Mouse (Mus musculus) spleen, adult 12 weeks (tissue): ENCODE data around the gene Fmnl2.

Experiments used
- DNase-seq: peaks from one replicate; pipeline ENCODE4 v3.0.0; 2022; ENCODE audit warnings: low spot score

Gene Fmnl2

DNA sequence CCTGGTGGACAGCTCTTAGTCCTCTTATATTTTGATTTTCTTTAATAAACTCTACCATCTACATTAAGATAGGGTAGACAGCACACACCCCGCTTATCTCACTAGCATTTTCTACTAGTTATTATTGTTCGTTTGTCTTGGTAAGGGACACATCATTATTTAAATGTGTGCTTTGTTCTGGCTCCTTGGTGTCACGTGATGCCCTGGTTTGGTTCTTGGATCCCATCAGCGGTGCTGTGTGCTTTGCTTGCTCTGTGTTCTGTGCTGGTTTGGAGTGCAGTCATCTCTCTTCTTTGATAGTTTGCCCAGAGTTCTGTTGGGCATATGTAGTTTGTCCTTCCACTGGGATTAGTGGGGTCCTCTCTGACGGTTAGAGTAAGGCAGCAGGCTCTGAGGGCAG is 57.9 kb downstream of the Fmnl2 start:
- no peak for DNase-seq

GRCm38 (mm10) chr2:52918094-52918493 is 60.4 kb downstream of the Fmnl2 start:
- DNase-seq: no peak

DNA sequence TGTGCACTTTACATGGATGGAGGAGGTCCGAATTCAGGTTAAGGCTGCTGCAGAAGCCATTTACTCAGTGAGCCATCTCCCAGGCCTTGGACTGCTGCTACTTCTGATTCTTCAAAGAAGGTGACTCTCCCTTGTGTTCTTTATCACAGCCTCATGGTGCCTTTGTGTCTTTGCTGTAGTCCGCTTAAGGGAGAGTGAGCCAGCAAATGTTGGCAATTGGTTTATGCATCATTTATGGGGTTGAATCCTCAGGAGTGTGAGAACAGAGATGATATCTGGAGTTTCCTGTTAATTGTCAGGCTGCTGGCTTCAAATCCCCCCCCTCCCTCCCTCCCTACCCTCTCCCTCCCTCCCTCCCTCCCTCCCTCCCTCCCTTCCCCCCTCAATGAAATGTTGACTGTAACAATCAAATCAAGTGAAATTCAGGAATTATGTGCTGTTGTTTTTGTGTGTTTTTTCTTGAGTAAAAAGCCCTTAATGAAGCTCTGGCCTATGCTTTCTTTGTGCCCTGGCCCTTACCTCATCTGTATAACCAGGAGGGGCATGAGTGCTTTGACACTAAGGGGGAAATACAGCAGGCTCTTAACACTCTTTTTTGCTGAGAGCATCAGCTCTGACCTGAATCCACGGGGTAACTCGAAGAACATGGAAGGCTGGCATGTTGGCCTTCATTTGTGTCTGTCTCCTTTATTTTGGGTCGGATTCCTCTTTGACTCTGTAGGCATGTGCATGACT is 63.2 kb downstream of the Fmnl2 start:
- no peak for DNase-seq

- no peak for DNase-seq
These were observed 67.4 kb downstream of the Fmnl2 start for GRCm38 (mm10) chr2:52925062-52925461.

DNA sequence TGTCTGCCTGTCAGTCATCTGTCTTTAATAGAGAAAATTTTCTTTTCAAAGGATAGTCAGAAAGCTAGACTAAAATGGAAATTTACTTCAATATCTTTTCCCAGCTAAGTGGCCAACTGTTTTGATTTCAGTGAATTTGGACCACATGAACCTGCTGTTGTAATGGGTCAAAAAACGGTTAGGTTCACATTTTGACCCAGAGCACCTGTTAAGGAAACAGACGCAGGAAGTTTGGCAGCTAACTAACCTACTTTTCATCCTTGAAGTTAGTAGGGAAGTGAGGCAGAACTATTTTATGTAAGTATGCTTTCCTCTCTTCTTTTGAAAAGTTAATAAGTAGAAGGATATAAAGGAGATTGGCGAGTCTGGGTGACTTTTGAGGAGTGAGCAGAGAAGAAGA is 69.7 kb downstream of the Fmnl2 start:
- DNase-seq: no peak

DNA sequence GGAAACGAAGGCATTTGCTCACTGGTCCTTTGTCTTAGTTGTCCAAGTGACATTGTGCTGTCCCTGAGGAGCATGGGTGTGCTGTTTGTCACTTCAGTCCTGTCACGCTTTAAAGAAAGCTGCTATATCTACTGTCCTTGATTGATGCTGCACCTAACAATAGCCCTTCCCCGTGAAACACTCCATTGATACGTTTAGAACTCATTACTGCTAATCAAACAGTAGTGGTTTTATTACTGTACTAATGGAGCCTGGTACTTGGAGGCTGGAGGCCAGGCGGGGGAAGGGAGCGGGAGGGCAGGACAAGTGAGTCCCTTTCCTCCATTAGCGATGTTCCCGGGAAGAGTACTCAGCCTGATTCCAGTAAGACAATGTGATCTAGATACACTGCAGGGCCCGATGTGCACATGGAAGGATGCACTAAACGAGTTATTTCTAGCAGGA is 70.2 kb downstream of the Fmnl2 start:
- DNase-seq: no peak

- no peak for DNase-seq
These were observed 70.7 kb downstream of the Fmnl2 start for GRCm38 (mm10) chr2:52928401-52928800.

- DNase-seq: no peak
These were observed 72.6 kb downstream of the Fmnl2 start for GRCm38 (mm10) chr2:52930106-52930868.

GRCm38 (mm10) chr2:52931315-52931714 is 73.7 kb downstream of the Fmnl2 start:
- no peak for DNase-seq

DNA sequence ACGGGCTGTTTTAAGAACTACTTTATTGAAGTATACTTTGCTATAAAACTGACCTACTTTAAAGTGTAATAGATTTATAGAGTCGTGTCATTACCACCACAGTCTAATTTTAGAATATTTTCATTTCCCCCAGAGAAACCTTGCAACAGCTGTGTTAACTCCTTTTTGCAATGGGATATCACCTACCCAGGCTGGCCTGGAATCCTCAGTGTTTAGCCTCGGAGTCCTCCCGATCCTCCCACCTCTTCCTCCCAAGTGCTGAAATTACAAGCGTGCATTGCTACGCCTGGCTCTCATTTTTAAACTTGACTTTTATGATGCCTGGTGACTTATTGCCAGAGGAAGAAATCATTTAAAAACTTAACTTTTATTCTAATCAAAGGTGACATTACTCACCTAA is 78.2 kb downstream of the Fmnl2 start:
- no peak for DNase-seq

GRCm38 (mm10) chr2:52938351-52939074 is 80.9 kb downstream of the Fmnl2 start:
- no peak for DNase-seq

DNA sequence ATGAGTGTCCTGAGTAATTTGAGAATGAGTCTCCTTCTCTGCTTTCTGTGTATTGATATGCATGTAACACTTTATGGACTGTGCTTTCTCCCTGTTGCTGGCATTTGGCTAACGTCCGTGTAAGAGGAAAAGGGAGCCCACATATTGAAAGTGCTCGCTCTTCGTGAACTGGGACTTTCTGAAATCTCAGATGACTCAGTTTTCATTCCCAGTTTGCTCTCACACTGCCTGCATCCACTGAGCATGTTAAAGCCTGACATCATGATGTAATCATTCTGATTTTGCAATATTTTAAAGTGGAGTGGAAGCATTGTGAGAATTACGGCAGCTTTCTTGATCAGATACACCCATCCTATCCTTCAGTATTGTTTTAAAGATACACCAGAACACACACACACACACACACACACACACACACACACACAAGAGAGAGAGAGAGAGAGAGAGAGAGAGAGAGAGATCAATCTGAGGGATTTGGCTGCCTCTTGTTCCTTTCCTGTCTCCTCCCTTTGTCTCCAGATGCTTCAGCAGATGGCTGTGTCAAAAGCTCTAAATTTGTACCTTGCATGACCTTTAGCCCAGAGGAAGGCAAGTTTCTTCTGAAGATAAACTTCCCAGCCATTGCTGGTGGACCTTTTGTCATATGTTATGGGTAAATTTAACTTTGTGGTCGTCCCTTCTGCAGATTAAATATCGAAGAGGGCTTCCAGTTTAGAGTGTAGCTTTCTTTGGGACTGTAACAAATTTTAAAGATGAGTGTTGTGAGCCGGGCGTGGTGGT is 86.2 kb downstream of the Fmnl2 start:
- DNase-seq: no peak

DNA sequence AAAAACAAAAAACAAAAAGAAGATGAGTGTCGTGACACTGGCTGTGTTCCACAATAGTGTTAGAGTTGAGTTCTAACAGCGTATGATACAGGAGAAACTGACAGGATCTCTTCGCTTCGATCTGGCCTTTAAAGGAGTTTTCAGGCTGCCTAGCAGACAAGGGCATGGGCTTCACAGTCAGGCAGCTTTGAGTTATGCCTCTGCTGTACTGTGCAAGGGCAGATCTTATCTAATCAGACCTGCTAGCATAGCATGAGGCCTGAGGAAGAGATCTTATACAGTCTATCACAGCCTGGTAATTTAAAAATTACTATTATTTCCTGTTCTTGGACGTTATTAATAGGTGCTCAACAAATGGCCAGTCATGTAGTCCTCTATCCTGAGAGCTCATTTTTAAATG is 86.9 kb downstream of the Fmnl2 start:
- no peak for DNase-seq

DNA sequence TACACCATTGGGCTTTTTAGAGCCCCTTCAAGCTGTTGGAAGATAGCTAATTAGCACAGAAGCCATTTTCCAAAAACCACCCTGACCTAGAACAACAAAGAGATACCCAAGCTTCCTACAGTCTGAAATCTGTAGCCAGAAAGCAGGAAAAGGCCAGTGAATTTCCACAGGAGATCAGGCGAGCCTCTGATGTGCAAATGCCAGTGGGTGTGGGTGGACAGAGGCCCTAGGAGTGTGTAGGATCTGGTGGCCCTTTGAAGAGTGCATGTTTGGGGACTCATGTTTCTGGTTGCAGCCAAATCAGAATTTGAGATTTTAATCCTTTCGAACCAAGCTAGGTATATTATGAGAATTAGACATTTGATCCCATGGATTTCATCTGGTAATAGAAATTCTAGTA is 88.4 kb downstream of the Fmnl2 start:
- DNase-seq: no peak

DNA sequence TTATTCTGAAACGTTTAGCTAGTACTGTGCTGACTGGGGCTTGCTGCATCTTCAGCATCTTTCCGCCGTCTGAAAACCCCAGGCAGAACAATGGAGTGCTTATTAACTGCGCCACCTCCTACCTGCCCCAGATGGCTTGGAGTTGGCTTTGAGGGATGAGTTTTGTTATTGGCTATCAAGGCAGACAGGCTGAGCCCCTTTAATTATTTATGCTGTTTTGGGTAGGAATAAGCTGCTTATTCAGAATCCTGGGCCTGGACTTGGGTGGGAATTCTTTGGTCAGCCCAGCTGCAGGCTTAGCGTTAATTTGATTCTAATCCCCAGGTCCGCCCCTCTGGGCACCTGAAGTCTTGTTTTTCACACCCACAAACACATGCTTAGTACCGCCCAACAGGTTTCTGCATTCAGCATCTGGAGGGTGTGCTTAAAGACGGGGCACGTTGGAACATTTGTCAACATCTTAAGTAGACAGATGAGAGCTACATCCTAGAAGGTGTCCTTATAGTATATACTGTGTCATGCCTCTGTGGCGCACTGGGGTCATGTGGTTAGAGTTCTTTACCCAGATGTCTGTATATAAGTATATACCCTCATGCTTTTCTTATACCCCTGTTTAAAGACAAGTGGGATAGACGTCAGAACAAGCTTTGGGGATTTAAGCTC is 89.0 kb downstream of the Fmnl2 start:
- no peak for DNase-seq

GRCm38 (mm10) chr2:52948406-52948805 is 90.7 kb downstream of the Fmnl2 start:
- DNase-seq: no peak

- DNase-seq: no peak
These were observed 91.9 kb downstream of the Fmnl2 start for GRCm38 (mm10) chr2:52949556-52949955.

DNA sequence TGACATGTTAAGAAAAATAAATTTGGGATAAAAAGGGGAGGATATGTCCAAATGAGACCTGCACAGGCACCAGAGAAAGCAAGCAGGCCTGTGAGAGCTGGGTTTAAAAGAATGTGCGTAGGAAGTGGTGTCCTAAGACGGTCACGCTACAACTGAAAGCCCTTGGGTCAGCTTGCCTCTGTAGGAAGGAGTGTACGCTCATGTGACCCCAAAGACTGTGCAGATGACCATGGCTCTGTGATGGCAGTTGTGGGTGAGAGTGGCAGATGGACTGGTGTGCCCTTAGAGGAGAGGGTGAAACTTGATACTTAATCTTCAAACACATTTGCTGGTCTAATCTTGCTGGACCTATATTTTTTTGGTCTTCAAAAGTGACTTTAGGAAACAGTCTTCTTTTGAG is 92.6 kb downstream of the Fmnl2 start:
- DNase-seq: no peak

DNA sequence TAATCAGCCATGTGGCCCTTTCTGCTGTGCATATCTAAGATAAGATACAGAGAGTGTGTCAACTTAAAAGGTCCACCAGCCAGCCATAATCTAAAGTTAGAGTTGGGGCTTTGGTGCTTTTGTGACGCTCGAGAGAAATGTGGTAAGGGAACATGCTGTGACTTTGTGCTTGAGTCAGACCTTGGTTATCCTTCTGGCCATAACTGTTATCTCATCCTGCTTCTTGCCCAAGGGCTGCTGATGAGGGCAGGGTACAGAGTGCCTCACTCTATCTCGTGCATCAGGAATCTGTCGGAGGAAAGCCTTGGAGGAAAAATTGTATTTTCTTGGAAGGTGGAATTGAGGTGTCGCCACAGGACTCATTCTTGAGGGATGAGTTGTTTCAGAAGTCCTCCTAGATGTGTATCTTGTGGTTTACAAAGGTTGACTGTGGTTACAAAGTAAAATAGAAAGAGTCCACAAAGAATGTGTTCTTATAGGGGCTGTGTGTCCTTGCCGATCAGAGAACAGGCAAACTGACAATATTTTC is 94.6 kb downstream of the Fmnl2 start:
- DNase-seq: no peak

GRCm38 (mm10) chr2:52955090-52955489 is 97.4 kb downstream of the Fmnl2 start:
- DNase-seq: peak; percentile 5

GRCm38 (mm10) chr2:52955831-52956230 is 98.2 kb downstream of the Fmnl2 start:
- no peak for DNase-seq
